Mouse (Mus musculus) gastrocnemius, adult 18-20 months (tissue): ENCODE measurements around the gene Gcdh. TPM values are rescaled to one million over a fixed set of nuclear protein-coding genes. Genes with fewer than 3 reads are reported as not detected.

Experiments used
- microRNA-seq: library from miRNA; unstranded; fragments of <30 nt; microRNA quantifications from one replicate; pipeline ENCODE4 v1.2.0, GENCODE M21; 2021
- total RNA-seq, 2 experiments: library from RNA; stranded (reverse); gene quantifications; 2 replicates each; pipeline ENCODE4 v1.2.3; 2021

The Gcdh gene
- total RNA-seq, 2 experiments from 2014 or later, result 33.7 to 38.2 TPM

Small RNA genes lying within 50 kb of the gene (microRNA-seq; reads per million reads assigned to microRNA genes)
- gene Gm24197, result not detected
- gene Mir7069, result 1.0 reads per million

Other genes starting within 250 kb of the Gcdh start
- gene Ier2, start 231.1 kb downstream of the Gcdh start, total RNA-seq, result 1 to 10 TPM; 4.7 to 8.3 TPM
- 10 to 100 TPM; 47.0 to 51.4 TPM for gene Trmt1, start 207.6 kb downstream of the Gcdh start, total RNA-seq
- gene Nacc1, start 206.1 kb downstream of the Gcdh start, total RNA-seq, result 10 to 100 TPM; 19.3 to 22.8 TPM
- gene Lyl1, start 192.5 kb downstream of the Gcdh start, total RNA-seq, result 1 to 10 TPM in 1 of 2 experiments, under 1 TPM in 1; 0.73 to 1.6 TPM
- under 1 TPM; 0.34 to 0.45 TPM for gene G430095P16Rik, start 170.9 kb downstream of the Gcdh start, total RNA-seq
- gene Nfix, start 93.6 kb downstream of the Gcdh start, total RNA-seq, result 100 to 1,000 TPM; 481 to 528 TPM
- gene Dand5, start 71.1 kb downstream of the Gcdh start, total RNA-seq, result 10 to 100 TPM; 12.8 to 12.9 TPM
- 10 to 100 TPM; 22.9 to 24.2 TPM for gene Gadd45gip1, start 62.4 kb downstream of the Gcdh start, total RNA-seq
- gene Rad23a, start 53.3 kb downstream of the Gcdh start, total RNA-seq, result 100 to 1,000 TPM; 171 to 176 TPM
- gene Calr, start 47.0 kb downstream of the Gcdh start, total RNA-seq, result 100 to 1,000 TPM; 145 to 160 TPM
- 10 to 100 TPM; 22.8 to 25.2 TPM for gene Farsa, start 36.9 kb downstream of the Gcdh start, total RNA-seq
- 1 to 10 TPM; 1.3 to 1.4 TPM for gene Syce2, start 21.8 kb downstream of the Gcdh start, total RNA-seq
- gene Klf1, start 8.0 kb upstream of the Gcdh start, total RNA-seq, result not detected
- gene Dnase2a, start 14.6 kb upstream of the Gcdh start, total RNA-seq, result 1 to 10 TPM; 6.1 to 6.8 TPM
- under 1 TPM in 1 of 2 experiments, not detected in 1; 0.07 TPM for gene Mast1, start 43.4 kb upstream of the Gcdh start, total RNA-seq
- not detected for gene Rtbdn, start 53.1 kb upstream of the Gcdh start, total RNA-seq
- gene Gm49661, start 75.5 kb upstream of the Gcdh start, total RNA-seq, result not detected
- 100 to 1,000 TPM; 193 to 200 TPM for gene Prdx2, start 75.7 kb upstream of the Gcdh start, total RNA-seq
- gene Rnaseh2a, start 75.8 kb upstream of the Gcdh start, total RNA-seq, result 10 to 100 TPM; 21.1 to 21.7 TPM
- 10 to 100 TPM in 1 of 2 experiments, 1 to 10 TPM in 1; 9.4 to 12.5 TPM for gene Junb, start 84.8 kb upstream of the Gcdh start, total RNA-seq
- 1 to 10 TPM; 2.1 to 2.7 TPM for gene Hook2, start 96.7 kb upstream of the Gcdh start, total RNA-seq
- not detected for gene Best2, start 120.6 kb upstream of the Gcdh start, total RNA-seq
- 10 to 100 TPM; 53.6 to 58.0 TPM for gene Asna1, start 131.4 kb upstream of the Gcdh start, total RNA-seq
- 10 to 100 TPM; 70.4 to 78.8 TPM for gene Trir, start 132.9 kb upstream of the Gcdh start, total RNA-seq
- 10 to 100 TPM; 27.6 to 35.4 TPM for gene Tnpo2, start 143.0 kb upstream of the Gcdh start, total RNA-seq
- gene Fbxw9, start 166.1 kb upstream of the Gcdh start, total RNA-seq, result 1 to 10 TPM; 1.8 TPM
- gene Gm5741, start 174.1 kb upstream of the Gcdh start, total RNA-seq, result not detected
- gene Dhps, start 177.8 kb upstream of the Gcdh start, total RNA-seq, result 10 to 100 TPM; 31.6 to 35.1 TPM
- gene Wdr83os, start 186.8 kb upstream of the Gcdh start, total RNA-seq, result 10 to 100 TPM; 46.9 to 47.2 TPM
- 10 to 100 TPM; 12.6 to 20.8 TPM for gene Wdr83, start 187.4 kb upstream of the Gcdh start, total RNA-seq
- 1 to 10 TPM; 7.9 to 9.4 TPM for gene Man2b1, start 189.3 kb upstream of the Gcdh start, total RNA-seq
- 1 to 10 TPM; 1.0 to 1.1 TPM for gene Zfp791, start 229.2 kb upstream of the Gcdh start, total RNA-seq